Mouse (Mus musculus): ENCODE measurements around the gene Ndufb11.

GRCm38 (mm10) chrX:20608500-20608899 is 8.9 kb downstream of the Ndufb11 start:
- TF ChIP-seq CTCF (IDR thresholded peaks at IDR 0.05; ENCODE audit: control insufficient read depth, insufficient read depth, insufficient read length) (no peak), USF1 (IDR thresholded peaks at IDR 0.05; ENCODE audit: low read depth) (no peak), MYOD1 (IDR thresholded peaks at IDR 0.05; ENCODE audit: control insufficient read depth, insufficient read length, low read depth) (no peak), MYOG (IDR thresholded peaks at IDR 0.05; ENCODE audit: control insufficient read depth, extremely low read depth, insufficient read length) (no peak)
